Mouse (Mus musculus) liver, adult 2 months (tissue): ENCODE measurements around the gene Jagn1.

Source experiments
- CTCF ChIP-seq: fragments of 200-500 bp; IDR thresholded peaks from 2 replicates; pipeline ENCODE4 v1.5.1; 2011; ENCODE audit warnings: low read depth, low read length, control low read depth
- POLR2A ChIP-seq: fragments of 200-500 bp; IDR thresholded peaks from 2 replicates; pipeline ENCODE4 v1.6.1; 2011; ENCODE audit warnings: low read length, control low read depth; ENCODE audit not compliant: insufficient read depth; ENCODE audit errors: extremely low read depth

DNA sequence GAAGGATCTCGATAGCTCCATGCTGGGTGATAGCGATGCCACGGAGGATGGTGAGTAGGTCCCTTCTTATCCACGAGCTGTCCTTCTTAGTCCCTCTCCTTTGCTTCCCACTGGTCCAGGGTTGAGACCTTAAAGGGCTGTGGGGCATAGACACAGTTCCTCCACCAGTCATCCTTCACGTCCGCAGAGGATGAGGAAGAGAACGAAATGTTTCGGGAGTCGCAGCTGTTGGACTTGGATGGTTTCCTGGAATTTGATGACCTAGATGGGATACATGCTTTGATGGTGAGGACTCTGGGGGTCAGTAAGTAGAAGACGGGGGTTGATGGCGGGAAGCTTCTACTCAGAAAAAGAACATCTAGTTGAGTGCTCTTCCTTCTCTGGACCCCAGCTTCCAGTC is 47.6 kb upstream of the Jagn1 start:
- no peak for TF ChIP-seq CTCF
- TF ChIP-seq POLR2A: no peak
